Comparison of ENCODE assay signal across 18 mouse cellular contexts in genomic region chr7:73891830-73892229, GRCm38 (mm10).
"Had no signal": no experiment of that assay in that cellular context is flagged by ENCODE, and none has a peak within 500 bp of the region (broad histone marks: within the 10 kb centered on the region; RNA-seq: fewer than 3 reads in every experiment).

No protein-coding gene starts in this region.

- H3K9me3 ChIP-seq: midbrain, embryonic 12.5 days; neural tube, embryonic 13.5 days; neural tube, embryonic 15.5 days had no signal

- DNase-seq: lung, adult 18-20 months; lung, embryonic 14.5 days; lung, postnatal 10 days; lung, postnatal 4 days; midbrain, embryonic 14.5 days; retina, postnatal 1 day; right cerebral cortex, adult 18-20 months; right cerebral cortex, postnatal 25 days; right cerebral cortex, postnatal 4 days; spleen, adult 18-20 months; thymus, adult 18-20 months; thymus, postnatal 14 days; thymus, postnatal 36 days had no signal

- H3K4me2 ChIP-seq: lung, embryonic 14.5 days; midbrain, embryonic 12.5 days; neural tube, embryonic 13.5 days; neural tube, embryonic 15.5 days had no signal

- H3K9ac ChIP-seq: liver, embryonic 14.5 days; lung, embryonic 14.5 days; midbrain, embryonic 12.5 days; neural tube, embryonic 13.5 days; neural tube, embryonic 15.5 days had no signal

- H3K27me3 ChIP-seq: midbrain, embryonic 12.5 days; neural tube, embryonic 13.5 days; neural tube, embryonic 15.5 days had no signal

- H3K27ac ChIP-seq: liver, embryonic 14.5 days; midbrain, embryonic 12.5 days; neural tube, embryonic 13.5 days; neural tube, embryonic 15.5 days had no signal

- H3K4me3 ChIP-seq: midbrain, embryonic 12.5 days; myocyte; neural tube, embryonic 13.5 days; neural tube, embryonic 15.5 days had no signal

- H3K36me3 ChIP-seq: midbrain, embryonic 12.5 days; neural tube, embryonic 13.5 days; neural tube, embryonic 15.5 days had no signal
